Mouse (Mus musculus): ENCODE results near the gene Wdr74.

- TF ChIP-seq POLR2A (IDR thresholded peaks at IDR 0.05; ENCODE audit: extremely low read depth, insufficient read depth, low read length) (no peak), CTCF (IDR thresholded peaks at IDR 0.05; ENCODE audit: low read depth, low read length) (no peak)
Measured at GRCm38 (mm10) chr19:8721378-8721777, 14.2 kb upstream of the Wdr74 start.

Data from liver, adult 2 months (tissue).